In the genomic region with DNA sequence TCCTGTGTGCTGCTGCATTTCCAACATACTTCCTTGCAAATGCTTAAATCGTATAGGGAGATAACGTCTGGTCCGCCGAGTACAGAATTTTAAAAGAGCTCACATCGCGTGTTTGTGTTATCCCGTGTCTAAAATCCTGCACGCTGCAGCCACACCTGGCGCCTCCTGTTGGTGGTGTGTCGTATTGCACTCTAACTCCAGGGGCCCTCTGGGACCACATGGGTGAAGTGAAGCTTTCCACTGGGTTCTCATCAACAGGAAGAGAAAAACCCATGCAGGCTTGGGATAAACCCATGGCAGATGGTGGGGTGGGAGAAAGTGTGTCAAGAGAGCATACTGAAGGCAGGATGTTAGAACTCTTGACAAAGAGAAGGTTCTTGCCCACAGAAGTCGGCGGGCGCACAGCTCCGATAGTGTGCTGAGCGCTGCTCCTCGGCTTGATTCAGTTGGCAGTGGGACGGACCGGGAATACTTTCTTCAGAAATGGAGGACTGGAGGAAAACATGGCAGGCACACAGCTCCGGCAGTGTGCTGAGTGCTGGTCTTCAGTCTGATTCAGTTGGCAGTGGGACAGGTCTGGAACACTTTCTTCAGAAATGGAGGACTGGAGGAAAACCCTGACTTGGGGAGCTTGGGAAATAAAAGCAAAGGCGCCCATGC, we compare ENCODE assay signal across 9 mouse cellular contexts.
DNase-seq lines count a peak whose midpoint lies in the region; ATAC-seq and TF ChIP-seq lines count a peak whose summit lies in the region.
"Had no signal": no experiment of that assay in that cellular context is flagged by ENCODE, and none has a peak within 500 bp of the region (broad histone marks: within the 10 kb centered on the region; RNA-seq: fewer than 3 reads in every experiment).

No protein-coding gene starts in this region.

- CTCF ChIA-PET in Patski (lab: Charles Lee), result no interaction called here

- H3K4me1 ChIP-seq in hindbrain, embryonic 10.5 days (replicated peaks), result no peaks in the 10 kb centered on the region
- H3K4me1 ChIP-seq in hindbrain, embryonic 12.5 days, result peaks cover 9% of the 10 kb centered on the region; the same call in 1 of the 2 replicates
- peaks cover 11% of the 10 kb centered on the region for H3K4me1 ChIP-seq in embryonic facial prominence, embryonic 10.5 days
- H3K4me1 ChIP-seq: liver, embryonic 13.5 days had no signal

- POLR2A ChIA-PET in Patski (lab: Charles Lee), result no interaction called here

- no peak overlapping the region for H3K4me2 ChIP-seq in hindbrain, embryonic 12.5 days (replicated peaks)
- H3K4me2 ChIP-seq: liver, embryonic 13.5 days had no signal

- WGBS in hindbrain, embryonic 10.5 days, result 79% methylated on average over 20 of the region's 20 CpGs
- 79% methylated on average over 20 of the region's 20 CpGs for WGBS in hindbrain, embryonic 12.5 days
- WGBS in embryonic facial prominence, embryonic 10.5 days, result 81% methylated on average over 20 of the region's 20 CpGs

- no peaks in the 10 kb centered on the region for H3K36me3 ChIP-seq in hindbrain, embryonic 10.5 days
- no peaks in the 10 kb centered on the region for H3K36me3 ChIP-seq in hindbrain, embryonic 12.5 days
- H3K36me3 ChIP-seq in embryonic facial prominence, embryonic 10.5 days (replicated peaks), result no peaks in the 10 kb centered on the region
- H3K36me3 ChIP-seq: liver, embryonic 13.5 days had no signal

- no peak for TF ChIP-seq CTCF in Patski (IDR thresholded peaks at IDR 0.05)

- no peak for ATAC-seq in hindbrain, embryonic 12.5 days (ENCODE audit: low FRiP score)
- peak; percentile 15 for ATAC-seq in Patski
- no peak for ATAC-seq in erythroid progenitor cell, adult 5-6 weeks (replicated peaks; ENCODE audit: low FRiP score, poor library complexity, severe bottlenecking)
- ATAC-seq in granulocyte monocyte progenitor cell, adult 5-6 weeks (replicated peaks; ENCODE audit: poor library complexity, severe bottlenecking), result no peak

- DNase-seq in hindbrain, embryonic 10.5 days (ENCODE audit: low spot score), result peak; percentile 13
- no peak for DNase-seq in Patski (ENCODE audit: low read depth, low spot score)
- peak; percentile 33 for DNase-seq in embryonic facial prominence, embryonic 10.5 days (ENCODE audit: low spot score)
- peak; percentile 21 for DNase-seq in lung, postnatal 10 days
- DNase-seq in ovary, postnatal 36 days (ENCODE audit: low spot score), result no peak
- DNase-seq: liver, embryonic 13.5 days had no signal

- in situ Hi-C loops in Patski (cut with MboI; ENCODE audit: low pct_unique_long_range_greater_than_20kb), result no loop called here

- no peaks in the 10 kb centered on the region for H3K27me3 ChIP-seq in hindbrain, embryonic 10.5 days (ENCODE audit: insufficient read depth, poor library complexity, severe bottlenecking)
- H3K27me3 ChIP-seq in hindbrain, embryonic 12.5 days, result no peaks in the 10 kb centered on the region
- H3K27me3 ChIP-seq in Patski, result no peaks in the 10 kb centered on the region
- no peaks in the 10 kb centered on the region for H3K27me3 ChIP-seq in embryonic facial prominence, embryonic 10.5 days (replicated peaks; ENCODE audit: low read depth, poor library complexity, severe bottlenecking)
- H3K27me3 ChIP-seq: liver, embryonic 13.5 days had no signal

- H3K27ac ChIP-seq in hindbrain, embryonic 10.5 days, result no peak overlapping the region
- H3K27ac ChIP-seq in hindbrain, embryonic 12.5 days, result no peak overlapping the region
- H3K27ac ChIP-seq in embryonic facial prominence, embryonic 10.5 days (replicated peaks), result no peak overlapping the region; the same call in 1 of the 2 replicates
- H3K27ac ChIP-seq: liver, embryonic 13.5 days had no signal

- H3K9me3 ChIP-seq in hindbrain, embryonic 10.5 days, result no peaks in the 10 kb centered on the region
- H3K9me3 ChIP-seq in hindbrain, embryonic 12.5 days (replicated peaks), result no peaks in the 10 kb centered on the region
- no peaks in the 10 kb centered on the region for H3K9me3 ChIP-seq in embryonic facial prominence, embryonic 10.5 days
- H3K9me3 ChIP-seq: liver, embryonic 13.5 days had no signal

- no peak overlapping the region for H3K9ac ChIP-seq in hindbrain, embryonic 12.5 days
- H3K9ac ChIP-seq: liver, embryonic 13.5 days had no signal

- H3K4me3 ChIP-seq in hindbrain, embryonic 10.5 days, result no peak overlapping the region
- H3K4me3 ChIP-seq in hindbrain, embryonic 12.5 days, result no peak overlapping the region
- H3K4me3 ChIP-seq in embryonic facial prominence, embryonic 10.5 days, result no peak overlapping the region
- H3K4me3 ChIP-seq: liver, embryonic 13.5 days had no signal

Comparison
In these comparisons a context has a peak if more than half of its experiments do, and no peak if none do; other contexts are left out.
1. DNase-seq: peak in hindbrain, embryonic 10.5 days (single experiment), embryonic facial prominence, embryonic 10.5 days (single experiment) and lung, postnatal 10 days (single experiment); none in Patski (single experiment) and ovary, postnatal 36 days (single experiment).